Mouse (Mus musculus) testis, adult 2 months (tissue): ENCODE results near the gene Npnt. TPM values are rescaled to one million over a fixed set of nuclear protein-coding genes. Genes with fewer than 3 reads are reported as not detected.
A peak's percentile ranks its signal among the peaks of the same experiment; 100 is the strongest.

ENCODE experiments used
- H3K27ac ChIP-seq: fragments of 200-500 bp; 2 replicates; pipeline ENCODE4 v1.5.1; 2012; ENCODE audit warnings: low read depth, low read length; ENCODE audit not compliant: control insufficient read depth, insufficient read depth
- H3K27me3 ChIP-seq: fragments of 200-500 bp; 2 replicates; pipeline ENCODE4 v1.6.1; 2012; ENCODE audit warnings: mild to moderate bottlenecking, low read length, moderate library complexity; ENCODE audit not compliant: control insufficient read depth, insufficient read depth
- H3K36me3 ChIP-seq: fragments of 200-500 bp; 2 replicates; pipeline ENCODE4 v1.6.1; 2012; ENCODE audit warnings: mild to moderate bottlenecking, low read length; ENCODE audit not compliant: control insufficient read depth, insufficient read depth
- H3K4me1 ChIP-seq: fragments of 200-500 bp; 2 replicates; pipeline ENCODE4 v1.6.1; 2012; ENCODE audit warnings: low read length; ENCODE audit not compliant: control insufficient read depth, insufficient read depth
- H3K4me3 ChIP-seq: fragments of 200-500 bp; 2 replicates; pipeline ENCODE4 v1.5.1; 2012; ENCODE audit warnings: low read depth, mild to moderate bottlenecking, low read length, moderate library complexity, mixed read lengths; ENCODE audit not compliant: control insufficient read depth
- CTCF ChIP-seq: fragments of 200-500 bp; IDR thresholded peaks from 2 replicates; pipeline ENCODE4 v1.5.1; 2012; ENCODE audit warnings: low read depth, mild to moderate bottlenecking, inconsistent platforms, low read length, moderate library complexity; ENCODE audit not compliant: control insufficient read depth, insufficient read depth, insufficient replicate concordance
- POLR2A ChIP-seq: fragments of 200-500 bp; IDR thresholded peaks from 2 replicates; pipeline ENCODE4 v1.6.1; 2012; ENCODE audit warnings: low read depth, mild to moderate bottlenecking, inconsistent platforms, low read length, moderate library complexity; ENCODE audit not compliant: control insufficient read depth
- polyA plus RNA-seq: library from polyadenylated mRNA; depleted of rRNA; stranded (reverse); fragments of >200 nt; gene quantifications from 2 replicates; pipeline ENCODE4 v1.2.3, GENCODE M21; 2012; rRNA removed

The Npnt gene
- 1.1 and 1.7 TPM in 2 replicates for polyA plus RNA-seq

DNA sequence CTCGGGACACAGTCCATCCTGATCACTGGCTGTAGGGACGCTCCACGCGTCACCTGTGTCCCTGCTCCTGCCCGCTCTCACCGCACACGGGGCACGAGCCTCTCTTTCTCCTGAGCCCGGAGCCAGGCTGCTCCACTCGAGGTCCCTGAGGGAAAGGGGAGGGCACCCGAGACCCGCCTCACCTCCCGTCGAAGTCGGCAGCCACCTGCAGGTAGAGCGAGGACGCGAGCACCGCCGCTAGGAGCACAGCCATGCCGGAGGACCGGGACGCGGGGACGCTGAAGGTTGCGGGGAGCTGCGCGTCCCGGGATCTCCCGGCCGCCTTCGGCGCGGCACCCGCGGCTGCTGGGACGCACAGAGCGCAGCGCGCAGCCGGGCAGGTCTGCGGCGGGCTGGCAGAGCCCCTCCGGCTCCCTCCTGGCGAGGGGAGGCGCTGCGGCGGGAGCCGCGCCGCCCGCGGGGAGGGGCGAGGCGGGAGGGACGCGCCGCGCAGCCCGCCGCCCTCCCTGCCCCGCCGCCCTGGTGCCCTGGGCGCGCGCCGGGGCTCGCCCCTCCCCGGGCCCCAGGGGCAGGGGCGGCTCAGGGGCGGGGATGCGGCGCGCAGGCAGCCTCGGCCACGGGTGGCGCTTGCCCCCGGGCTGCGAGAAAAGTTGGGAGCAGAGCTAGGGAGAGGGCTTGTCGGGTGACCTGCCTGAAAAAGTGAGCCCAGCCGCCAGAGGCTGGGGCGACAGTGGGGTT, at the start of gene Npnt:
TSS of gene Npnt (minus strand) at position 501 of the 738 bp plus-strand sequence.
- peak within 1 kb of the TSS; percentile 52 for H3K4me3 ChIP-seq

DNA sequence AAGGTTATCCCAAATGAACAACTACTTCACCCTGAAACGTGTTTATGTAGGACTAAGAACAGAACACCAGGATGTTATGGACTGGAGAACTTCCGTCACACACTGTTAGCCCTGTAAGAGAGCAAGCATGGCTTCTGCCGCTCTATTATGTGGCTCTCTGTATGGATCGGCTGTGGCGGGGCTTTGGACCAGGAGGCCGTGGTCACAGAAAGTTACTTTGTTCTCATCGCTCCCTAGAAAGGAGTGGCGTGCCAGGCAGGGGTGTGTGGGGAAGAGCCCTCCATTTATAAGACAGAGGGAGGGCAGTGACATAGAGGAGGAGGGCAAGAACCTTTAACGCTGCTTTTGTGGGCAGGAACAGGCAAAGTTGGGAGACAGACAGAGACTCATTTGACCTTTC, 46.2 kb upstream of the Npnt start:
- no peaks in the 10 kb centered on the region for H3K4me1 ChIP-seq
- no peak overlapping the region for H3K27ac ChIP-seq
- H3K4me3 ChIP-seq, result no peak overlapping the region
- TF ChIP-seq POLR2A (no peak), CTCF (no peak)
- H3K27me3 ChIP-seq, result no peaks in the 10 kb centered on the region
- no peaks in the 10 kb centered on the region for H3K36me3 ChIP-seq

More for the DNA sequence above, at the start of gene Npnt:
- Histone ChIP-seq H3K27me3 (no peaks in the 10 kb centered on the region), H3K27ac (no peak within 1 kb of the TSS), H3K4me1 (peaks cover 5% of the 10 kb centered on the region; the same call in 1 of the 2 replicates), H3K36me3 (no peaks in the 10 kb centered on the region)
- TF ChIP-seq CTCF (no peak), POLR2A (no peak)

DNA sequence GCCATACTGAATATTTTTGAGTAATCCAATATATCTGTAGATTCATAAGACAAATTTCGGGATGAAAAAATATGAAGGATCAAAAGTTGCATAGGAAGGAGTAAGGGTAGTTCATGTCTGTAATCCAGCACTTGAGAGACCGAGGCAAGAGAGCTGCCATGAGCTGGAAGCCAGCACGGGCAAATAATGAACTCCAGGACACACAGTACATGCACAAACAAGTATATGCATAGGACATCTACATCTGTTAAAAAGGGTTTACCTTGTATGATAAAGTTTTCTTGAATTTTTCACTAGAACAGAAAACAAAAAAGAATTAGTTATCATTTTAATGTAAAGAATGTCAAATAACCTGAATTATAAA, 45.8 kb upstream of the Npnt start:
- Histone ChIP-seq H3K27ac (no peak overlapping the region), H3K4me3 (no peak overlapping the region), H3K36me3 (no peaks in the 10 kb centered on the region), H3K4me1 (no peaks in the 10 kb centered on the region), H3K27me3 (no peaks in the 10 kb centered on the region)
- TF ChIP-seq POLR2A (no peak), CTCF (no peak)

DNA sequence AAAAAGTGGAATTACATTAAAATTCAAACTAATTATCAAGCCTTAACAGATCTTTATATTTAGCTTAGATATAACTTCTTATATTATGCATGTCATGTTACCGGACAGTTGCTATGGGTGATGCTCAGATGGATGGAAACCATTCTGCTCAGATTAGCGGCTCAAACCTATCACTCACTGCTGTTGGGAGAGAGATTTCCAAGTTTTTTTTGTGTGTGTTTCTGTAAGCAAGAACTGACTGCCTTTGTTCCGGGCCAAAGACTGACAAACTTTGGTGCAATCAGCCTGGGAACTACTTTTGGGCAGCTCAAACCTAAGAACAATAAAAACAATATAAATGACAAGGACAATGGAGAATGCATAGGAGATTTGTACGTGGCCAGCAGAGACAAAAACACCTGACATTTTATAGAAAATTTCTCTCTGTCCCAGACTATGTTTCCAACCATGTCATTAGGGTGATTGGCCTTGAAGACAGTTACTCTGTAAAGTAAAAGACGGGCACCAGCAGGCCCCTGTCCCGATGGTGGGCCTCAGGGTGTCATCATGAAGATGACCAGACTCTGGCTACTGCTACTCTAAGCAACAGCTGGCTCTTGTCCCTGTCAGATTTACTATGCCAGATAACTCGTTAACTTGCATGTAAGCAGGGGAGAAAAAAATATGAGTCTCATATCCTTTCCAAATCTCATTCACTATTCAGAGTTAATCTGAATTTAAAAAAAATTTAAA, 45.2 kb upstream of the Npnt start:
- Histone ChIP-seq H3K4me3 (no peak overlapping the region), H3K27ac (no peak overlapping the region), H3K36me3 (no peaks in the 10 kb centered on the region), H3K4me1 (no peaks in the 10 kb centered on the region), H3K27me3 (no peaks in the 10 kb centered on the region)
- TF ChIP-seq CTCF (no peak), POLR2A (no peak)

- no peak overlapping the region for H3K27ac ChIP-seq
- no peaks in the 10 kb centered on the region for H3K4me1 ChIP-seq
- H3K27me3 ChIP-seq, result no peaks in the 10 kb centered on the region
- no peaks in the 10 kb centered on the region for H3K36me3 ChIP-seq
- no peak overlapping the region for H3K4me3 ChIP-seq
- no peak for TF ChIP-seq POLR2A
Measured at GRCm38 (mm10) chr3:132986188-132986587, 36.1 kb upstream of the Npnt start.

- TF ChIP-seq CTCF (no peak), POLR2A (no peak)
- Histone ChIP-seq H3K27me3 (no peaks in the 10 kb centered on the region), H3K27ac (no peak overlapping the region), H3K36me3 (no peaks in the 10 kb centered on the region), H3K4me3 (no peak overlapping the region), H3K4me1 (no peaks in the 10 kb centered on the region; the same call in 1 of the 2 replicates)
Measured at GRCm38 (mm10) chr3:132983845-132984485, 33.9 kb upstream of the Npnt start.

DNA sequence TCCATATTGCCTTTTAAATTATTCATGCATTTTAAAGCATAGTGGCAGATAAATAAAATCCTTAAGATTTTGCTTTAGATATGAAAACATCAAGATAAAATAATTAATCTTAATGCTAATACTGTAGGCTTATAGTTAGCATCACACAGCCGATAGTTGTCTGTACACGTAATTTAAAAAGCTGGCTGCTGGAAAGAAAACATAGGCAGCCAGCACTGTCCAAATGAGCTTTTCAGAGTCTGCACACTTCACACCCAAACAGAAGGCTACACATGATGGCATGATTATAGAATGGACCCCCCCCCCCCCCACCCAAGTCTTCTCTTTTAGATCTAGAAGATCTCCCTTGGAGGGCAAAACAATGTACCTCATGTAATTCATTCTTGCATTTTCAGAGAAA, 31.9 kb upstream of the Npnt start:
- H3K27me3 ChIP-seq, result no peaks in the 10 kb centered on the region
- H3K4me1 ChIP-seq, result no peaks in the 10 kb centered on the region; the same call in 1 of the 2 replicates
- no peaks in the 10 kb centered on the region for H3K36me3 ChIP-seq
- no peak overlapping the region for H3K4me3 ChIP-seq
- no peak overlapping the region for H3K27ac ChIP-seq
- TF ChIP-seq POLR2A (no peak), CTCF (no peak)
